Mouse (Mus musculus) hindbrain, embryonic 15.5 days (tissue): ENCODE measurements around the gene Scmh1. TPM values are rescaled to one million over a fixed set of nuclear protein-coding genes. Genes with fewer than 3 reads are reported as not detected.
A peak's percentile ranks its signal among the peaks of the same experiment; 100 is the strongest.

ENCODE experiments used
- ATAC-seq: fragments of 200-750 bp; cut with Nextera tagmentation; 2 replicates; pipeline ENCODE4 v1.8.0; 2017; ENCODE audit warnings: low read depth, moderate number of reproducible peaks, moderate TSS enrichment; ENCODE audit not compliant: low FRiP score
- H3K27ac ChIP-seq: fragments of 300-500 bp; sonication (generic); replicated peaks from 2 replicates; pipeline ENCODE4 v1.5.1; 2015; ENCODE audit warnings: mild to moderate bottlenecking, inconsistent platforms
- H3K27me3 ChIP-seq: fragments of 300-500 bp; sonication (generic); 2 replicates; pipeline ENCODE4 v1.6.1; 2015; ENCODE audit warnings: control low read depth, inconsistent platforms
- H3K36me3 ChIP-seq: fragments of 300-500 bp; sonication (generic); 2 replicates; pipeline ENCODE4 v1.6.1; 2015; ENCODE audit warnings: control low read depth, inconsistent platforms
- H3K4me1 ChIP-seq: fragments of 300-500 bp; sonication (generic); replicated peaks from 2 replicates; pipeline ENCODE4 v1.6.1; 2015; ENCODE audit warnings: control low read depth, inconsistent platforms
- H3K4me2 ChIP-seq: fragments of 300-500 bp; sonication (generic); 2 replicates; pipeline ENCODE4 v1.6.1; 2015; ENCODE audit warnings: moderate library complexity, mild to moderate bottlenecking, inconsistent platforms
- H3K4me3 ChIP-seq: fragments of 300-500 bp; sonication (generic); 2 replicates; pipeline ENCODE4 v1.5.1; 2015; ENCODE audit warnings: mild to moderate bottlenecking, inconsistent platforms
- H3K9ac ChIP-seq: fragments of 300-500 bp; sonication (generic); 2 replicates; pipeline ENCODE4 v1.6.1; 2015; ENCODE audit warnings: inconsistent platforms
- H3K9me3 ChIP-seq: fragments of 300-500 bp; sonication (generic); 2 replicates; pipeline ENCODE4 v1.6.1; 2016; ENCODE audit warnings: control low read depth, inconsistent platforms
- WGBS: fragments of 180-500 bp; shearing (Covaris S2); methylation state at CpG from one replicate; pipeline ENCODE4 v1.1.7; 2015; 5-methylcytosine and 5-hydroxymethylcytosine counted together
- polyA plus RNA-seq: library from polyadenylated mRNA; unstranded; fragments of >200 nt; fragmentation: Nextera tagmentation; extraction: Ambion mirVana; gene quantifications from 2 replicates; pipeline ENCODE4 v1.2.1, GENCODE M21; 2015

Scmh1 gene
- polyA plus RNA-seq = 83.3 and 99.9 TPM in 2 replicates

GRCm38 (mm10) chr4:120405144-120405805 is at the start of gene Scmh1:
Gene Scmh1 (plus strand): TSS chr4:120405281.
- no peaks in the 10 kb centered on the region for H3K36me3 ChIP-seq
- peak within 1 kb of the TSS; percentile 92 for H3K27ac ChIP-seq
- H3K9ac ChIP-seq = peak within 1 kb of the TSS; percentile 96
- H3K4me2 ChIP-seq = peak within 1 kb of the TSS; percentile 58
- peaks cover 23% of the 10 kb centered on the region for H3K4me1 ChIP-seq
- WGBS = under 1% methylated on average over 75 of the region's 102 CpGs
- H3K27me3 ChIP-seq = no peaks in the 10 kb centered on the region
- H3K4me3 ChIP-seq = peak within 1 kb of the TSS; percentile 71
- H3K9me3 ChIP-seq = no peaks in the 10 kb centered on the region
- peak; percentile 89 for ATAC-seq

- Histone ChIP-seq H3K9me3 (no peaks in the 10 kb centered on the region), H3K4me3 (no peak overlapping the region), H3K9ac (no peak overlapping the region), H3K4me1 (peaks cover 18% of the 10 kb centered on the region), H3K27ac (peak overlapping the region; percentile 53; the same call in 1 of the 2 replicates), H3K4me2 (no peak overlapping the region), H3K36me3 (no peaks in the 10 kb centered on the region), H3K27me3 (no peaks in the 10 kb centered on the region)
- peak; percentile 76 for ATAC-seq
- 8% methylated on average over 8 of the region's 8 CpGs for WGBS
These were observed 45.0 kb upstream of the Scmh1 start for GRCm38 (mm10) chr4:120360011-120360521.

DNA sequence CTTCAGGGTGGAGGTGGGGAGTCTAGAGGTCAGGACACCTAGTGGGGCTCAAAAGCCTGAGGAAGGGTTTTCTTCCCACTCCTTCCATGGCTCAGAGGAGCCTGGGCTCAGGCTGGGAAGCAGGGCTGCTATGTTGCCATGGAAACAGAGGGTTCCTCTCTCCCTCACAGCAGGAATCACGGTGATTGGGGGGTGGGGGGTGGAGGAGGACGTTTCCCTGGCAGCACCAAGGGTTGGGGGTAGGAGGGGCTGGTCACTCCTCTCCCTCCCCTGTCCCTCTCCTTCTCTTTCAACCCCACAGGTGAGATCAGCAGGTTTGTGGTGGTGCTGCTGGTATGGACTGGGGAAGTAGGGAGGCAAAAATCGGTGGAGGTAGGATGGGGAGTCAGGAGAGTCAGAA is 40.4 kb upstream of the Scmh1 start:
- H3K36me3 ChIP-seq = no peaks in the 10 kb centered on the region
- 0 out of 2 replicates have a peak, but pooled peaks cover 2% of the 10 kb centered on the region for H3K27me3 ChIP-seq
- peak overlapping the region; percentile 64 for H3K27ac ChIP-seq
- WGBS = 2% methylated on average over 3 of the region's 3 CpGs
- H3K9ac ChIP-seq = no peak overlapping the region
- peak overlapping the region; percentile 41 for H3K4me2 ChIP-seq
- H3K4me1 ChIP-seq = peaks cover 32% of the 10 kb centered on the region
- ATAC-seq = peak; percentile 67
- no peak overlapping the region for H3K4me3 ChIP-seq
- H3K9me3 ChIP-seq = no peaks in the 10 kb centered on the region

DNA sequence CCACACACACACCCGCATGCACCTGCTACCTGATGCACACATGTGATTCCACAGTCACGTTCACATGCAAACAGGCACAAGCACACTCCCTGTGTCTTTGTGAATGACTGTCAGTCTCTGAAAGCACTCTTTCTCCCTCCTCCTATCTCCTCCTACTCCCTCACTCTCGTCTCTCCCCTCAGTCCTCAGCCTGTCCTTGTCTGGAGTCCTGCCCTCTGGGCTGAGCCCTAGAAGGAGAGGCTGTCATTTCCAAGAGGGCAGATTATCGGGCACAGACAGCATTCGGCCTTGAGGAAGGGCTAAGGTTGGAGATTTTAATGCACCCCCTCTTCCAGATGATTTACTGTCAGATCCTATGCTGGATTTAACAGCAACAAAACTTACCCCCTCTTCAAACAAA is 39.6 kb upstream of the Scmh1 start:
- WGBS = 32% methylated on average over 5 of the region's 5 CpGs
- Histone ChIP-seq H3K9me3 (no peaks in the 10 kb centered on the region), H3K27ac (peak overlapping the region; percentile 64; the same call in 1 of the 2 replicates), H3K27me3 (0 out of 2 replicates have a peak, but pooled peaks cover 2% of the 10 kb centered on the region), H3K9ac (no peak overlapping the region), H3K36me3 (no peaks in the 10 kb centered on the region), H3K4me3 (no peak overlapping the region), H3K4me1 (peaks cover 34% of the 10 kb centered on the region), H3K4me2 (no peak overlapping the region)
- ATAC-seq = peak; percentile 32; the same call in 1 of the 2 replicates

GRCm38 (mm10) chr4:120368031-120368430 is 37.0 kb upstream of the Scmh1 start:
- no peak for ATAC-seq
- no peak overlapping the region for H3K9ac ChIP-seq
- no peak overlapping the region for H3K4me2 ChIP-seq
- H3K27me3 ChIP-seq = 0 out of 2 replicates have a peak, but pooled peaks cover 2% of the 10 kb centered on the region
- H3K4me3 ChIP-seq = no peak overlapping the region
- no peaks in the 10 kb centered on the region for H3K36me3 ChIP-seq
- no peak overlapping the region for H3K27ac ChIP-seq
- no peaks in the 10 kb centered on the region for H3K9me3 ChIP-seq
- WGBS = 93% methylated on average over 2 of the region's 2 CpGs
- H3K4me1 ChIP-seq = peaks cover 36% of the 10 kb centered on the region

DNA sequence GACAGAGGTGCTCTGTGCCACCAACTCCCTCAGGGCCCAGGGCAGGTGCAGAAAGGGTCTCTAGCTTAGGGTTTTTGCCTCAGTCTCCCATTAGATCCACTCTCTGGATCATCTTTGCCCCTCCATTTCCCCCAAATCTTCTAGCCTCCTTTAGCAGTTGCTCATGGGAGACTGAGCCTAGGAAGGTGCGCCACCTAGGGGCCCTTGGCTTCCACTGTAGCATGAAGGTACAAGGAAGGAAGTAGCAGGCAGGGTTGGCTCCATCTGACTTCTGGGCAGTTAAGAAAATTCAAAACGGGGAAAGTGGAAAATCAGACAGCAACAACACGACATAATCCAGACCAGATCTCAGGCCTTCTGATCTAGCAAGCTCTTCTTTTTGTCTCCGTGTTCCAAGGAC is 36.4 kb upstream of the Scmh1 start:
- Histone ChIP-seq H3K4me1 (peaks cover 42% of the 10 kb centered on the region), H3K9ac (no peak overlapping the region), H3K4me3 (no peak overlapping the region), H3K27me3 (0 out of 2 replicates have a peak, but pooled peaks cover 2% of the 10 kb centered on the region), H3K4me2 (no peak overlapping the region), H3K36me3 (no peaks in the 10 kb centered on the region), H3K9me3 (no peaks in the 10 kb centered on the region), H3K27ac (no peak overlapping the region)
- ATAC-seq = no peak
- WGBS = 16% methylated on average over 4 of the region's 4 CpGs

DNA sequence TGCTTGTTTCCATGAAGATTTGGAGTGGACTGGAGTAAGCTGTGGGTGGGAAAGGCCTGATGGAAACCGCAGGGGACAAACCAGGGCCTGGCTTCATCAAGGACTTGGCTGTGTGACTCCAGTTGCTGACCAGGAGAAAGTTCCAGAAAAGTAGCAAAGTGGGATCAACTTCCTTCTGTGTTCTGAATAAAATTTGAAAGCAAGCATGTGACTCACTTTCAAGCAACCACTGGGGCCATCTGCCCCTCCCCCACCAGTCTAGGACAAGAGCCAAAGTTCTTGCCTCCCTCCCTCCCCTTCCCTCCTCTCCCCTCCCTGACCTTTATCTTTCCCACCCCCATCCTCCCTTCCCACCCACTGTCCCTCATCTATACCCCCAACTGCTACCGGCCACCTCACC is 35.9 kb upstream of the Scmh1 start:
- H3K4me2 ChIP-seq = no peak overlapping the region
- H3K9me3 ChIP-seq = no peaks in the 10 kb centered on the region
- WGBS = 25% methylated on average over 2 of the region's 2 CpGs
- peaks cover 43% of the 10 kb centered on the region for H3K4me1 ChIP-seq
- 0 out of 2 replicates have a peak, but pooled peaks cover 2% of the 10 kb centered on the region for H3K27me3 ChIP-seq
- H3K36me3 ChIP-seq = no peaks in the 10 kb centered on the region
- H3K4me3 ChIP-seq = no peak overlapping the region
- no peak overlapping the region for H3K9ac ChIP-seq
- no peak overlapping the region for H3K27ac ChIP-seq
- no peak for ATAC-seq

GRCm38 (mm10) chr4:120369861-120370366 is 35.2 kb upstream of the Scmh1 start:
- H3K9me3 ChIP-seq = no peaks in the 10 kb centered on the region
- H3K4me3 ChIP-seq = no peak overlapping the region
- no peak overlapping the region for H3K9ac ChIP-seq
- no peak overlapping the region for H3K27ac ChIP-seq
- peak; percentile 47 for ATAC-seq
- no peaks in the 10 kb centered on the region for H3K36me3 ChIP-seq
- H3K27me3 ChIP-seq = 0 out of 2 replicates have a peak, but pooled peaks cover 2% of the 10 kb centered on the region
- H3K4me1 ChIP-seq = peaks cover 35% of the 10 kb centered on the region
- 14% methylated on average over 10 of the region's 10 CpGs for WGBS
- peak overlapping the region; percentile 27 for H3K4me2 ChIP-seq

DNA sequence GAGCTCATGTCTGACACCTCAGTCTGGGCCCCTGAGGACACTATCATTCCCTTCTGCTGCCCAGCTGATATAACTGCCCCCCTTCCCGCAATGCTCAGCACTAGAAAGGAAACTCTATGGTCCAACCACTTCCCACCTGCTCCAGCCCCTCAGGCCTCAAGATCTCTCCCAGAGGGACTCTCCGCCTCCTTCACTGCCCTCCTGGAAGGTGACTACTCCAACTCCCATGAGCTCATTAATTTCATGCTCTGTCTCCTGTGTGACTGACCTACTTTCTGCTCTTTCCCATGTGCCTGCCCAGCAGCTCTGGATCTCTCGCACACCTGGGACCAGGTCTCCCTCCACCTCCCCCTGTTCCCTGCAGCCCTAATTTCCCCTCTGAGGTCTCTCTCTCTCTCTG is 32.2 kb upstream of the Scmh1 start:
- Histone ChIP-seq H3K27me3 (no peaks in the 10 kb centered on the region), H3K4me2 (no peak overlapping the region), H3K36me3 (no peaks in the 10 kb centered on the region), H3K4me1 (peaks cover 26% of the 10 kb centered on the region), H3K4me3 (no peak overlapping the region), H3K27ac (no peak overlapping the region), H3K9ac (no peak overlapping the region), H3K9me3 (no peaks in the 10 kb centered on the region)
- WGBS = 70% methylated on average over 3 of the region's 3 CpGs
- no peak for ATAC-seq

GRCm38 (mm10) chr4:120373813-120374212 is 31.3 kb upstream of the Scmh1 start:
- peaks cover 26% of the 10 kb centered on the region for H3K4me1 ChIP-seq
- ATAC-seq = no peak
- no peak overlapping the region for H3K4me3 ChIP-seq
- H3K9ac ChIP-seq = no peak overlapping the region
- H3K36me3 ChIP-seq = no peaks in the 10 kb centered on the region
- WGBS = 27% methylated on average over 4 of the region's 4 CpGs
- H3K27ac ChIP-seq = no peak overlapping the region
- no peaks in the 10 kb centered on the region for H3K9me3 ChIP-seq
- H3K4me2 ChIP-seq = no peak overlapping the region
- no peaks in the 10 kb centered on the region for H3K27me3 ChIP-seq

DNA sequence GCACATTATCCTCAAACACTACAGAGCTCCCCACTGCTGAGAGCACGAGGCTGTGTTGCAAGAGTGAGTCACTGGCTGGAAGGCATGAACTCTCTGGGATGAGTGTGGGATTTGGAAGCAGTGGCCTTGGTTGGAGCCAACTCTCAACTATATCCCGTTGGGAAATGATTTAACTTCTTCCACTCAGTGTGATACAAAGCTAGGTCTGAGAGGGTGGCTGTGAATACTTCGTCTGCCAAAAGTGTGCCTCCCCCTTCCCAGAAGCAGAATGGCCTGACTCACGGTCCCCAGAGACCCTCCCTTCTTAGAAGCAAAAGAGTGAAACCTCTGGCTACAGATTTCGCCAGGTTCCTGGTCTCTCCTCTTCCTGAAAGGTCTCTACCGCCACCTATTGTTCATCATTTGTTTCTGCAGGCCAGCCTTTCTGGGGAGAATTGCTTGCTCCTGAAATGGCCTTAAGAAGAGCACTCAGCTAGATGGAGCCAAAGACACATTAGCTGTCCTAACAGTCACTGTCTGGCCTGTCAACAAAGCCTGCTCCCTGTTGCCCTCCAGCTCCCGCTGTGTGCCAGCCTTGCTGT is 24.2 kb upstream of the Scmh1 start:
- Histone ChIP-seq H3K4me2 (0 out of 2 replicates have a peak overlapping the region, but pooled peaks have one; percentile 14), H3K27me3 (no peaks in the 10 kb centered on the region), H3K9me3 (no peaks in the 10 kb centered on the region), H3K27ac (no peak overlapping the region), H3K4me1 (peaks cover 6% of the 10 kb centered on the region), H3K4me3 (no peak overlapping the region), H3K36me3 (no peaks in the 10 kb centered on the region), H3K9ac (no peak overlapping the region)
- peak; percentile 89 for ATAC-seq
- WGBS = 8% methylated on average over 7 of the region's 7 CpGs

- H3K4me3 ChIP-seq = no peak overlapping the region
- H3K27ac ChIP-seq = no peak overlapping the region
- no peaks in the 10 kb centered on the region for H3K9me3 ChIP-seq
- H3K4me1 ChIP-seq = peaks cover 6% of the 10 kb centered on the region
- H3K36me3 ChIP-seq = no peaks in the 10 kb centered on the region
- WGBS = 92% methylated on average over 2 of the region's 2 CpGs
- ATAC-seq = no peak
- no peaks in the 10 kb centered on the region for H3K27me3 ChIP-seq
- no peak overlapping the region for H3K4me2 ChIP-seq
- no peak overlapping the region for H3K9ac ChIP-seq
These were observed 19.6 kb upstream of the Scmh1 start for GRCm38 (mm10) chr4:120385496-120385895.
